Mouse (Mus musculus): ENCODE measurements around the gene Hist1h2bh.
"Not testable (repeated sequence)": the region's sequence is repeated elsewhere in the genome, so short reads cannot be mapped to it uniquely, and the experiment has no call there.

Hist1h2bh gene

DNA sequence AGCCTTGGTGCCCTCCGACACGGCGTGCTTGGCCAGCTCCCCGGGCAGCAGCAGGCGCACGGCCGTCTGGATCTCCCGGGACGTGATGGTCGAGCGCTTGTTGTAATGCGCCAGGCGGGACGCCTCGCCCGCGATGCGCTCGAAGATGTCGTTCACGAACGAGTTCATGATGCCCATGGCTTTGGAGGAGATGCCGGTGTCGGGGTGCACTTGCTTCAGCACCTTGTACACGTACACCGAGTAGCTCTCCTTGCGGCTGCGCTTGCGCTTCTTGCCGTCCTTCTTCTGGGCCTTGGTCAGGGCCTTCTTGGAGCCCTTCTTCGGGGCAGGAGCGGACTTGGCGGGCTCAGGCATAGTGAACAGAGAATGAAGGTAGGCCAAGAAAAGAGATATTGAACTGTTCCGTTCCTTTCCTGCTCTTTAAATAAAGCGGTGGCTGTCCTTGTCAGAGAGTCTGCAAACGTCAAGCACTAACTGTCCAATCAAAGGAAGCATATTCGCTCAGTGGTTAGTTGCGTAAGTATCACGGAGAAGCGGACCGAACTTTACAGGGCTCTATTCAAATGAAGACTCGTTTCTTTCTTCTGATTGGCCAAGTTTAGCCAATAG lies at the start of gene Hist1h2bh:
Gene Hist1h2bh, minus strand, starts transcription at position 394 of the 609 bp plus-strand sequence.
- peak; percentile 77 for DNase-seq

DNA sequence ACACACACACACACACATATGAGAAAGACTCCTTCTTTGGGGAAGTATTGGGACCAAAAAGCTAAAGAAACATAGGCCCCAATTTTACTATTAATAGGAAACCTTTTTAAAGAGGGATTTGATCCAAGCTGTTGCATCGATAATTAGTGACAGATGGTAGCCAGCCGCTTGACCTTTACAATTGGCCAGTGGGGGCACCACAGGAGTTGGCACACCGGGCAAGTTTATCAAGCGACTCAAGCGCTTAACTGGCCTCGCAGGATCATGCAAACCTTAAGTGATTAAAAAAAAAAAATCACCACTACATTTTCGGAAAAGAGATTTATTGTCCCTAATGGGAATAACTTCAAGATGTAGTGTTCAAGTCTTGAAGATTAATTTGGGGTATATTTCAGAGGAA lies 49.4 kb upstream of the Hist1h2bh start:
- DNase-seq: peak; percentile 79

DNA sequence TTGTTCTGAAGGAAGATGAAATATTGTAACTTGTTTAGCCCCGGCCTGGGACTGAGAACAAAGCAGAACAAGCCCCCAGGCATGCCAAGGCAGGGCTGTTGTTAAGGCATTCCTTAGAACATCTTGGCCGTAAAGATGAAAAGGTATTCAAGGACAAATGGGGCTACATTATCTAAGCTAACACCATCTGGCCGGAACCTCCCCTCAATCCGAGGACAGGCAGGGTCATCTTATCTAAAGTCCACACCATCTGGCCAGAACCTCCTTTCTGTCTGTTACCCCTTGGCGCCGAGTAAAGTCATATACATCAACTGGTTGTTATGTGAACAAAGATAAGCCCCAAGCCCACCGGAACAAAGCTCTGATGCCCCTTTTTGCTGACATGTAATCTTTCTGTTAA lies 48.7 kb upstream of the Hist1h2bh start:
- not testable (repeated sequence) for DNase-seq

DNA sequence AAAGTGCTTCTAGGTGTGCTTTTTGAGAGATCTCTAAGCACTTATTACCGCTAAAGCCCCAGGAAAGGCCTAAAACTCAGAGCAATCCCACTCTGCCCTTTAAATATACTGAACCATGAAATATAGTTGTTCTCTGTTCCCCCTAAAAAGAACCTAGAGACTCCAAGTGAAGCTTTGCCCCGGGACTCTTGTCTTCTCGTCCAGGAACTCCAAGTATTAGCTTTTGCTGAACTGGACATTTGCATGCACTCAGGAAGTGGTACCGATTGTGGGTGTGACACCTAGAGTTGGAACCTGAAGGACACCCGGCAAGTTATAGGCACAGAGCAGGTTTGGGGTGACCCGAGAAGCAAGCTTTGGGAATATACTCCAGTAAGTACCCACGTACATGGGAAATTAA lies 48.0 kb upstream of the Hist1h2bh start:
- DNase-seq: no peak

DNA sequence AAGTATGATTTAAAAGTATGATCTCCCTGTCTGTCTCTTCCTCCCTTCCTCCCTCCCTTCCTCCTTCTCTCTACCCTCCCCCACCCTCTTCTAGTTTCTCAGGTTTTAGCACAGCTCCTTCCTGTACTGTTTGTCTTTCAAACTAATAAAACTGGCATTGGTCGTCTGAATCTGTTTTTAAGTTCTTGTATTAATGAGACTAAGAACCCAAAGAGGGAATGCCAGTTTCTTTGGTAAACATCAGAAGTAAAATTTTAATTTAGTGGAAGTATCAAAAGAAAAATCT lies 43.7 kb upstream of the Hist1h2bh start:
- DNase-seq: no peak

DNA sequence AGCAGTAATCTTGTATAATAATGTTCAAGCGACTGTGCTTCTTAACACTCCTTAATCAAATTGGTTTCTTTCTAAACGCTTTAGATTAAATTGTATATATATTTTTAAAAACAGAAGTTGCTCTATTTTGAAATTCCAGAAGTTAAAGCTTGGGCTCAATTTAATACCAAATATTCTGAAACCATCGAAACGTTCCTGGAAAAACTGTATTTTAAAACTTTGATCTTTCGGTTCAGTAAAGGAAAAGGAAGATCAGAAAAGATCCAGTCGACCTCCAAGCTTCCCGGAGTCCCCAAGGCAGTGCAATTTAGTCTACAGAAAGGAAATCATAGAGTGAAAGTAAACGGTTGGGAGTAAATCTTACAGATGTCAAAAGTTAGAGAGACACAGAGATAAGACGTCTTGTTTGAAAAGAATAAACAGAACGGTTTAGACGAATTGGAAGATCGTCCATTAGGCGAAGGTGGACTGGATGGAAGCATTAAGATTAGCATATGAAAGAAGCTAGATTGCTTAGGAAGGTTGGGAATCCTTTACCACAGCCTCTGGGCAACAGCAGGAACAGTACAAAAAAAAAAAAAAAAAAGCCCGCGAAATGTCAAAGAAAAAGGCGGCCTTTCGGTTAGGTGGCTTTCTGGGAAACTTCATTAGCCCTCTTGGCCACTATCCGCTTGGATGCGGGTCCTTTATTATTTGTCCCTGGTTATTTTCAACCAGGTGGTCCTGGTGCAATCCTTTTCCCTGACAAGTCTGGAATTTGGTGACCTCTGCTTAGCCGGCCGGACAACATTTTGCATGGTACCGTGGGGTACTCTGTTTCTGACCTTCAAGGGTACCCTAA lies 43.1 kb upstream of the Hist1h2bh start:
- no peak for DNase-seq

DNA sequence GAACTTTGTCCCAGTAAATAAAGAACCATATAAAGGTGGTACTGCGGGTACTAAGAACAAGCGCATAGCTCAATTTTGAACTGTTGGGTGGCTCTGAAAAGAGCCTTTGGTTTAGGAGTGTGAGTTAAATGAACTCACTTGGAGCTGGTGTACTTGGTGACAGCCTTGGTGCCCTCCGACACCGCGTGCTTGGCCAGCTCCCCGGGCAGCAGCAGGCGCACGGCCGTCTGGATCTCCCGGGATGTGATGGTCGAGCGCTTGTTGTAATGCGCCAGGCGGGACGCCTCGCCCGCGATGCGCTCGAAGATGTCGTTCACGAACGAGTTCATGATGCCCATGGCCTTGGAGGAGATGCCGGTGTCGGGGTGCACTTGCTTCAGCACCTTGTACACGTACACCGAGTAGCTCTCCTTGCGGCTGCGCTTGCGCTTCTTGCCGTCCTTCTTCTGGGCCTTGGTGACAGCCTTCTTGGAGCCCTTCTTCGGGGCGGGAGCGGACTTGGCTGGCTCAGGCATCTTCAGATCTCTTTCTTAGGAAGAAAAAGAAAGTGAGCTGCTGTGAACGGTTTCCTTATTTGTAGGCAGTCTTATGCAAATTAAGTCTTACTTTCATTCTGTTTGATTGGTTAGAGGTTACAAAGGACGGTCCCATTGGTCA lies 42.4 kb upstream of the Hist1h2bh start:
- peak; percentile 87 for DNase-seq

DNA sequence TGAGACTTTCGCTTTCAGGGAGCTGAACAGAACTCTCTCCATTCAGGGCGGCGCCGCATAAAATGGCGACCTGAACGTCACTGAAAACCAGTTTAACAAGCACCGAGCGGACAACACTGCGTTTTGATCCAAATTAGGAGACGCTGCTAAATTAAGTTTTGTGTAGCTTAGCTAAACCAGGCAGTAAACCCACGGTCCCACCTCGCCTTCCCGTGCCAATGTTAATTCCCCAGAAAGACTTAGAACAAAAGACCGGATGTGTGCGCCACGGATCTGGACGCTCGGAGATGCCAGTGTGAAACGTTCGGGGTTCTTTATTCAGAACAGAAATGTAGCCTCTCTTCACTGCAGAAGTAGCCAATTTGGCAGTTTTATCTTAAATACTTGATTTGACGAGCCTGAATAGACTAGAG lies 41.8 kb upstream of the Hist1h2bh start:
- DNase-seq: no peak

DNA sequence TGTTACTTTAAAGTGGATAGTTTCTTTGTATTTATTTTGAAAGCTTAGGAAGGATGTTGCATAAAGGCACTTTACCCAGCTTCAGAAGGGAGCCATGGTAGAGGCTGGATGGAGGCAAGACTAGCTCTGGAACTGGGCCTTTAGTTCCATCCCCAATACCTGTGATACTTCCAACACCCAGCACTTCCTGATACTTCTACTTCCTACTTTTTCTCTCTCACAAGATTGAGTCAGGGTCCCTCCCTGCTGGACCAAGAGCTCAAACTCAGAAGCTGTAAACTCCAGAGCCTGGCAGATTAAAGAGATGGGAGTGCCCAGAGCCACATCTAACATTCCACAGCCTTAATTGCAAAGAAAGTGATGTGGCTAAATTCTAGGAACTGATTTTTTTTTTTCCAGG lies 41.1 kb upstream of the Hist1h2bh start:
- peak; percentile 12 for DNase-seq

DNA sequence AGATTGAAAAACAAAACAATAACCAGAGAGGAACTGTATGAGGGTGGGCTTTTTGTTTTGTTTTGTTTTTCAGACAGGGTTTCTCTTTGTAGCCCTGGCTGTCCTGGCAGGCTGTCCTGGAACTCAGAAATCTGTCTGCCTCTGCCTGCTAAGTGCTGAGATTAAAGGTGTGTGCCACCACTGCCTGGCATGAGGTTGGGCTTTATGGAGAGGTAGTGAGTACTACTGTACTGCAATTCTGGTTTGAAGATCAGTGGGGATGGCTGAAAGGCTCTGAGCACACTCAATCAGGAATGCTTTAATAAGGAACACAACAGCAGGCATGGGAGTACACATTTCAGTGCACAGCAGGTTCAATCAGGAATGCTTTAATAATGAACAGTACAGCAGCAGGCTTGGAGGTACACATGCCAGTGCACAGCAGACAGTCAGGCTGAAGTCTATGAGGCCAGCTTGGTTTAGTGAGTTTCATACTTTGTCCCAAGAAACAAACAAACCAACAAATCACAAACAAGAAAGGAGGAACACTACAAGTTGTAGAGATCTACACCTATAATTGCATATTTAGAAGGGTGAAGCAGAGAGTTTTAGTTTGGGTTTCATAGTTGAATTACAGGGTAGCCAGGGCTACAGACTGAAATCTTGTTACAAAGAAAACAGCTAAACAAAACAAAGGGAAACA lies 40.3 kb upstream of the Hist1h2bh start:
- peak; percentile 9 for DNase-seq

DNA sequence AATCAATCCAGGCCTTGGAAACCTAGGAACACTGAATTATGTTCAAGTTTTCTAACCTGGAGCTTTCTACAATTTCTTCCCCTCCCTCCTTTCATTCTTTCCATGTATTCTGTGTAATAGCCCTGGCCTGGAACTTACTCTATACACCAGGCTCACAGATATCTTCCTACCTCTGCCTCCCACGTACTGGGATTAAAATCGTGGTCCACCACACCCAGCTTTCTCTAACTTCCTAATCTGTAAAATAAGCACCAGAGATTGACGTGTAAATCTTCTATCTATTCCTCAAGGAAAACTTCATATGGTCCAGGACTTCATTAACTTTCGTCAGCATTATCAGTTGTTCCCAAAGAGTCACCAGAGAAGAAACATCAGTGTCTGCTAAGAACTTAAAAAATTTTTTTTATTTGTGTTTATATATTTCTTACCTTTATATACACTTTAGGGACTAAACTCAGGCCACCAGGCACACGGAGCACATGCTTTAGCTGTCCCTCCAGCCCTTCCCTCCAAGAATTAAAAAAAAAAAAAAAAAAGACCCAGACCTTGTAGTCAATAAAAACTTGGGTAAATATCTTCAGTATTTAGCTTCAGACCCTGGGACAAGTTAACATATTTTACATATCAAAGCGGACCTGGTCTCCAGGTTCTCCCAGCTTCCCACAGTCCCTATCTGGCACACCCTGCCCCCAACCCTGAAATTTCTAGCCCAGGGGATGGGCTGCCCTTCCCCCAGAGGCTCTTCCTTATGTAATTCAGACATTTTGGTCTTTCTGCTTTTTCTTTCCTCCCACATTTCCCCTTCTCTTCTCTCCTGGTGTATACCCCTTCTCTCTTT lies 39.2 kb upstream of the Hist1h2bh start:
- peak; percentile 40 for DNase-seq

DNA sequence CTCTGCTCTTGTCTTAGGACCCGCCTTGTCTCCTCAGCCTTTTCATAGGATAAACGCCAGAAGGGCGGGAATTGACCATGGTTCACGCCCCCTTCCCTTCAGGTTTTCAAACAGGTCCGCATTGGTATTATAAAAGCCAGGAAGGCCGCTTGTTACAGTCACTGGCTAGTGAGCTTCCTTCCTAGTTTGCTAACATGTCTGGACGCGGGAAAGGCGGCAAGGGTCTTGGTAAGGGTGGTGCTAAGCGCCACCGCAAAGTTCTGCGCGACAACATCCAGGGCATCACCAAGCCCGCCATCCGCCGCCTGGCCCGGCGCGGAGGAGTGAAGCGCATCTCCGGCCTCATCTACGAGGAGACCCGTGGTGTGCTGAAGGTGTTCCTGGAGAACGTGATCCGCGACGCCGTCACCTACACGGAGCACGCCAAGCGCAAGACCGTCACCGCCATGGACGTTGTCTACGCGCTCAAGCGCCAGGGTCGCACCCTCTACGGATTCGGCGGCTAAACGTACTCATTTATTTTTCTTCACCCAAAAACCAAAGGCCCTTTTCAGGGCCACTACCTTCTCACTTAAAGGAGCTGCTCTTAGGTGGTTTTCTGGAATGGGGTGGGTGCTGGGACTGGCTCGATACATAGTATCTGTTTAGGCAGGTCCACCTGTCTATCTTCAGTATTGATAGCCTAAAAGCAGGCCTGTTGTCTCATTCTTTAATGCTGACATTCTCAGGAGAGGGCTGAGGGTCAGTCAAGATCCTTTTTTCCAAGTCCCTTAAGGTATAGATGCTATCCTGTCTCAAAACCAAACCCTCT lies 38.4 kb upstream of the Hist1h2bh start, which contains the start of gene Hist1h4d:
Gene Hist1h4d, plus strand, starts transcription at position 191 of the 811 bp plus-strand sequence.
- peak; percentile 99 for DNase-seq

DNA sequence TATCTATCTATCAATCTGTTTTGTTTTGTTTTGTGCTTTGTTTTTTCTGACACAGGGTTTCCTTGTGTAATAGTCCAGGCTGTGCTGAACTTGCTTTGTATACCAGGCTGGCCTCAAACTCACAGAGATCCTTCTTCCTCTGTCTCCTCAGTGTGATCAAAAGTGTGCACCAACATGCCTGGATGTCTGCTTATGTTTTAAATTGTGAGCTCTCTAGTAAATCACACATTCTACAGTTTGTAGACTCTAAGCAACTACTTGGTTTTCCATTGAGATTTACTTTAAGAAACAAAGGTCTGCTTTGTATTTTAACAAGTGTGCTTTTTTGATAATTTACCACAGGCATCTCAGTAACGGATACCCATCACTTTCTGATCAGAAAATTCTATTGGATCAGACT lies 34.6 kb upstream of the Hist1h2bh start:
- DNase-seq: no peak

DNA sequence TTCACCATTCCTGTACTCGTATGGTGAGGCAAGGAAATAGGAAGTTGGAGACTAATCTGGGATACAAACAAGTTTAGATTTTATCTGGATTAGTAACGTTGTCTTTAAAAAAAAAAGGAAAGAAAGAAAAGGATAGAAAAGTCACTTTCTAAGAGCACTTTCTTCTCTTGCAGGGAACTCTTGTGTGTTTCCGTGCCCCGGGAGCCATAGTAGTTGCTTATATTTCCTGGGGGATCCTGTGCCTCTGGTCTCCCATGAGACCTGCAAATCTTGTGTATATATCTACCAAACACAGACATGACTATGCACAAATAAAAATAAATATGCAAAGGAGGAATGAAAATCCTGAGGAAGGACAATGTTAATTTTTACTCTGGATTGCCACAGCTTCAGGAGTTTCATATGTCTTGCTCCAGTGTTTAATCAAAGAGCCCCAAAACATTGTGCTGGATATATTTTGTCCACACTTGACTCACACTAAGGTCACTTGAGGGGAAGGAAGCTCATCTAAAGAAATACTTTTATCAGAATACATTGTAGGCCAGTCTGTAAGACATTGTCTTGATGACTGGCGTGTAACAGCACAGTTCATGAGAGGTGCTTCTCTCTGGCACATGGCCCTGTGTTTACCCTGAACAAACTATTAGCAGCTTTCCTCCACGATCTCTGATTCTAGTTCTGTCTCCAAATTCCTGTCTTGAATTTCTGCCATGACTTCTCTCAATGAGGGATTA lies 33.9 kb upstream of the Hist1h2bh start:
- no peak for DNase-seq

DNA sequence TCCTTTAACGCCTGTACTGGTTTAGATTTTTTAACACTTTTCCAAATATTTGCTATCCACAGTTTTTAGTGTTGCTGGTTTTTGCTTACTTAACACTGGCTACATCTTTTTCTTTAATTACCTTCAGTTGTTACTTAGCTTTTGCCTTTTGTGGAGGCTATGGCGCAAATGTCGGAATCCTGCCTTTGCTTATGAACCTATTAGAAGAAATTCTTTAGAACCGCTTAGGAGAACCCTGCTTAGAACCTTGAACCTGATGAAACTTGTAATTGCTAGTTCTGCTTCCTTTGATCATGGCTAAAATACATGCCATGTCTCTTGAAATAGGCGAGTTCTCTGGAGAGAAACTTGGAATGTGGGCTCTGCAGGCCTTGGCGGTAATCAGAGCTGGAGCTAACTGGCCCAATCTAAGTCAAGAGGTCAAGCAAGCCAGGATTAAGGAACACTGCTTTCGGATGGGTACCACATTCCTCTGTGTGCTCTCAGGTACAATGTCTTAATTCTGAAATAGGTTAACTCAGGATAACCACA lies 33.2 kb upstream of the Hist1h2bh start:
- DNase-seq: no peak

DNA sequence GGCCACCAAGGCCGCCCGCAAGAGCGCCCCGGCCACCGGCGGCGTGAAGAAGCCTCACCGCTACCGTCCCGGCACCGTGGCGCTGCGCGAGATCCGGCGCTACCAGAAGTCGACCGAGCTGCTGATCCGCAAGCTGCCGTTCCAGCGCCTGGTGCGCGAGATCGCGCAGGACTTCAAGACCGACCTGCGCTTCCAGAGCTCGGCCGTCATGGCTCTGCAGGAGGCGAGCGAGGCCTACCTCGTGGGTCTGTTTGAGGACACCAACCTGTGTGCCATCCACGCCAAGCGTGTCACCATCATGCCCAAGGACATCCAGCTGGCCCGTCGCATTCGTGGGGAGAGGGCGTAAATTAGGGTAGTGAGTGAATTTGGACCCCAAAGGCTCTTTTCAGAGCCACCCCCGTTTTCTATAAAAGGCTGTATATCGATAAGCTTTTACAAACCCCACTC lies 32.7 kb upstream of the Hist1h2bh start:
- not testable (repeated sequence) for DNase-seq

DNA sequence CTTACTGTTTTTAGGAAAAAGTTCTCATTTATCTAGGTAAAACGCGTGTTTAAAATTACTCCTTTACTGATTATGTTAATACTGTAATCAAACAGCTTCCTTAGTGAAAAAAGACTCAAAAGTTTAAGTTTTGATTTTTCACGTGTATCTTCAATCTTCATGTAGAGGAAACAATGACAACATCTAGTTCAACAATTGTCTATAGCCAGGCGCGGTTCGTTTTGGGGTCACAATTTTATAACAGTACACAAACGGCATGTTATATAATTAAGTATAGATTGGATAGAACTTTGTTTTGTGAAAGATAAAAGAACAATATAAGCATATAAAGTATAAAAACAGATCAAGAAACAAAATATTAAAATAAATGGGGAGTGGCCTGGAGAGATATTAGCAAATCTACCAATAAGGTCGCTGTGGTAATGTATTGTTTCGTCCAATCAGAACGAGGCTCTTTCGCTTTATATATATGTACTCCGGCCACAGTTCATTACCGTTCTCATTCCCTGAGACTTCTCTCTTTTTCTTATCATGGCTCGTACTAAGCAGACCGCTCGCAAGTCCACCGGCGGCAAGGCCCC lies 32.2 kb upstream of the Hist1h2bh start, which contains the start of gene Hist1h3d:
Gene Hist1h3d, plus strand, starts transcription at position 493 of the 581 bp plus-strand sequence.
- peak; percentile 53 for DNase-seq

DNA sequence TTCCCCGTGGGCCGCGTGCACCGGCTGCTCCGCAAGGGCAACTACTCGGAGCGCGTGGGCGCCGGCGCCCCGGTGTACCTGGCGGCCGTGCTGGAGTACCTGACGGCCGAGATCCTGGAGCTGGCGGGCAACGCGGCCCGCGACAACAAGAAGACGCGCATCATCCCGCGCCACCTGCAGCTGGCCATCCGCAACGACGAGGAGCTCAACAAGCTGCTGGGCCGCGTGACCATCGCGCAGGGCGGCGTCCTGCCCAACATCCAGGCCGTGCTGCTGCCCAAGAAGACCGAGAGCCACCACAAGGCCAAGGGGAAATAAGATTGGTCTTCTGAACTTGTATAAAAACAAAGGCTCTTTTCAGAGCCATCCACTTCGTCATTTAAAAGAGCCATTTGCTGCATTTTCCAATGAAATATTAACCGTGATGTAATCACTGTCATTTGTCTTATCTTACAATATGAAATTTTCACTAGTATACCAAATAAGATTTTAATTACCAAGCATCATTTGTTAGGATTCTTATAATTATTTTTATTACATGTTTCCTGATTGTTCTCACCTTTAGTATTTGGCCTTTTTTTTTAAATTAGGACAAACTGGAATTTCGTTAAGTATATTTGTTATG lies 31.5 kb upstream of the Hist1h2bh start:
- not testable (repeated sequence) for DNase-seq

DNA sequence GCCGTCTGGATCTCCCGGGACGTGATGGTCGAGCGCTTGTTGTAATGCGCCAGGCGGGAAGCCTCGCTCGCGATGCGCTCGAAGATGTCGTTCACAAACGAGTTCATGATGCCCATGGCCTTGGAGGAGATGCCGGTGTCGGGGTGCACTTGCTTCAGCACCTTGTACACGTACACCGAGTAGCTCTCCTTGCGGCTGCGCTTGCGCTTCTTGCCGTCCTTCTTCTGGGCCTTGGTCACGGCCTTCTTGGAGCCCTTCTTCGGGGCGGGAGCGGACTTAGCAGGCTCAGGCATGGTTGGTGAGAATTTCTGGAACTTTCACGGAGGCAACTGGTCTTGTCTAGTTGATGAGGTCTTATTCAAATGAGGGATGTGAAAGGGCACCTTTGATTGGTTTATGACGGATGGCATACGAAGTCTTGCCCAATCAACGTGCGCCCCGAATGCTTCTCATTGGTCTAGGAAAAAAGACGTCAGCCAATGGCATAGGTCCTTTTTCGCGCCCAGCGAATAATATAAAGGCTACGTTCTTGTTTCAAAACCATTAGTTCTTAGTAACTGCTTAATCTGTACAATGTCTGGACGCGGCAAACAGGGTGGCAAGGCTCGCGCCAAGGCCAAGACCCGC lies 30.8 kb upstream of the Hist1h2bh start, which contains the start of the genes Hist1h2bf and Hist1h2ad:
Gene Hist1h2bf, minus strand, starts transcription at position 299 of the 627 bp plus-strand sequence.
Gene Hist1h2ad, plus strand, starts transcription at position 484 of the 627 bp plus-strand sequence.
- peak; percentile 89 for DNase-seq
